Mouse (Mus musculus) midbrain, embryonic 16.5 days (tissue): ENCODE measurements at regions not wholly inside any gene's neighbourhood (a gene's known extent, or its start where the extent isn't known, plus 50 kb on each side); places are given as distances from the start of the nearest gene placed in this dataset.

Experiments used
- ATAC-seq: fragments of 200-750 bp; cut with Nextera tagmentation; 2 replicates; pipeline ENCODE4 v1.8.0; 2017; ENCODE audit warnings: moderate TSS enrichment
- H3K27ac ChIP-seq: fragments of 300-500 bp; sonication (generic); 2 replicates; pipeline ENCODE4 v1.5.1; 2014; ENCODE audit warnings: mild to moderate bottlenecking, low read length, mixed read lengths
- H3K27me3 ChIP-seq: fragments of 300-500 bp; sonication (generic); 2 replicates; pipeline ENCODE4 v1.6.1; 2014; ENCODE audit warnings: low read depth, low read length, mixed read lengths; ENCODE audit not compliant: control insufficient read depth, insufficient read depth
- H3K36me3 ChIP-seq: fragments of 300-500 bp; sonication (generic); 2 replicates; pipeline ENCODE4 v1.6.1; 2014; ENCODE audit warnings: mild to moderate bottlenecking, low read length, moderate library complexity, mixed read lengths; ENCODE audit not compliant: control insufficient read depth, insufficient read depth
- H3K4me1 ChIP-seq: fragments of 300-500 bp; sonication (generic); 2 replicates; pipeline ENCODE4 v1.6.1; 2014; ENCODE audit warnings: mild to moderate bottlenecking, low read length, mixed read lengths; ENCODE audit not compliant: control insufficient read depth, insufficient read depth
- H3K4me2 ChIP-seq: fragments of 300-500 bp; sonication (generic); 2 replicates; pipeline ENCODE4 v1.6.1; 2014; ENCODE audit warnings: mild to moderate bottlenecking, low read length, mixed read lengths
- H3K4me3 ChIP-seq: fragments of 300-500 bp; sonication (generic); 2 replicates; pipeline ENCODE4 v1.5.1; 2014; ENCODE audit warnings: low read depth, mild to moderate bottlenecking, low read length, moderate library complexity, mixed read lengths
- H3K9ac ChIP-seq: fragments of 300-500 bp; sonication (generic); 2 replicates; pipeline ENCODE4 v1.6.1; 2014; ENCODE audit warnings: low read depth, low read length, mixed read lengths
- H3K9me3 ChIP-seq: fragments of 300-500 bp; sonication (generic); replicated peaks from 2 replicates; pipeline ENCODE4 v1.6.1; 2014; ENCODE audit warnings: mild to moderate bottlenecking, low read length, mixed read lengths; ENCODE audit not compliant: control insufficient read depth, poor library complexity, severe bottlenecking
- WGBS: fragments of 180-500 bp; shearing (Covaris S2); extraction: QIAGEN DNeasy Blood & Tissue Kit; methylation state at CpG from one replicate; pipeline ENCODE4 v1.1.7; 2014; 5-methylcytosine and 5-hydroxymethylcytosine counted together

- 65% methylated on average over 6 of the region's 6 CpGs for WGBS
- no peak overlapping the region for H3K9ac ChIP-seq
- no peaks in the 10 kb centered on the region for H3K36me3 ChIP-seq
These were observed 177.2 kb downstream of the Plod2 start for GRCm38 (mm10) chr9:92719251-92719650.

GRCm38 (mm10) chr9:92728864-92729263 lies 186.8 kb downstream of the Plod2 start:
- H3K27ac ChIP-seq, result no peak overlapping the region
- no peak overlapping the region for H3K4me2 ChIP-seq
- no peaks in the 10 kb centered on the region for H3K27me3 ChIP-seq
- H3K9ac ChIP-seq, result no peak overlapping the region
- H3K4me1 ChIP-seq, result no peaks in the 10 kb centered on the region
- ATAC-seq, result no peak
- no peak overlapping the region for H3K4me3 ChIP-seq
- H3K9me3 ChIP-seq, result no peaks in the 10 kb centered on the region
- H3K36me3 ChIP-seq, result no peaks in the 10 kb centered on the region
- WGBS, result 88% methylated on average over 1 of the region's 1 CpGs

More at GRCm38 (mm10) chr9:92719251-92719650, 177.2 kb downstream of the Plod2 start:
- Histone ChIP-seq H3K4me2 (no peak overlapping the region), H3K4me1 (peaks cover 6% of the 10 kb centered on the region; the same call in 1 of the 2 replicates), H3K27ac (no peak overlapping the region), H3K9me3 (no peaks in the 10 kb centered on the region), H3K4me3 (no peak overlapping the region), H3K27me3 (no peaks in the 10 kb centered on the region)
- no peak for ATAC-seq

GRCm38 (mm10) chr9:92731396-92731795 lies 189.4 kb downstream of the Plod2 start:
- H3K4me2 ChIP-seq, result no peak overlapping the region
- no peaks in the 10 kb centered on the region for H3K4me1 ChIP-seq
- ATAC-seq, result no peak
- H3K27me3 ChIP-seq, result no peaks in the 10 kb centered on the region
- H3K9me3 ChIP-seq, result no peaks in the 10 kb centered on the region
- no peak overlapping the region for H3K27ac ChIP-seq
- H3K4me3 ChIP-seq, result no peak overlapping the region
- no peak overlapping the region for H3K9ac ChIP-seq
- H3K36me3 ChIP-seq, result no peaks in the 10 kb centered on the region
- WGBS, result 68% methylated on average over 3 of the region's 3 CpGs

- no peak overlapping the region for H3K9ac ChIP-seq
- no peak overlapping the region for H3K4me3 ChIP-seq
- no peak overlapping the region for H3K27ac ChIP-seq
- no peaks in the 10 kb centered on the region for H3K9me3 ChIP-seq
- ATAC-seq, result no peak
- no peaks in the 10 kb centered on the region for H3K36me3 ChIP-seq
- H3K4me1 ChIP-seq, result no peaks in the 10 kb centered on the region
- no peak overlapping the region for H3K4me2 ChIP-seq
- H3K27me3 ChIP-seq, result no peaks in the 10 kb centered on the region
These were observed 225.5 kb downstream of the Plod2 start for GRCm38 (mm10) chr9:92767532-92767931.

- Histone ChIP-seq H3K27ac (no peak overlapping the region), H3K4me2 (no peak overlapping the region), H3K9me3 (no peaks in the 10 kb centered on the region), H3K4me1 (no peaks in the 10 kb centered on the region), H3K36me3 (no peaks in the 10 kb centered on the region), H3K9ac (no peak overlapping the region), H3K4me3 (no peak overlapping the region), H3K27me3 (no peaks in the 10 kb centered on the region)
- ATAC-seq, result no peak
- 82% methylated on average over 3 of the region's 3 CpGs for WGBS
These were observed 226.4 kb downstream of the Plod2 start for GRCm38 (mm10) chr9:92768432-92768831.

GRCm38 (mm10) chr9:92769528-92769927 lies 227.5 kb downstream of the Plod2 start:
- no peaks in the 10 kb centered on the region for H3K4me1 ChIP-seq
- no peaks in the 10 kb centered on the region for H3K36me3 ChIP-seq
- no peaks in the 10 kb centered on the region for H3K9me3 ChIP-seq
- no peak overlapping the region for H3K27ac ChIP-seq
- WGBS, result 56% methylated on average over 2 of the region's 2 CpGs
- no peak overlapping the region for H3K9ac ChIP-seq
- H3K4me2 ChIP-seq, result no peak overlapping the region
- no peak overlapping the region for H3K4me3 ChIP-seq
- no peak for ATAC-seq
- no peaks in the 10 kb centered on the region for H3K27me3 ChIP-seq

GRCm38 (mm10) chr9:92771002-92771401 lies 229.0 kb downstream of the Plod2 start:
- no peak overlapping the region for H3K4me3 ChIP-seq
- H3K4me1 ChIP-seq, result no peaks in the 10 kb centered on the region
- WGBS, result 75% methylated on average over 2 of the region's 2 CpGs
- H3K4me2 ChIP-seq, result no peak overlapping the region
- H3K9me3 ChIP-seq, result no peaks in the 10 kb centered on the region
- H3K27me3 ChIP-seq, result no peaks in the 10 kb centered on the region
- H3K27ac ChIP-seq, result no peak overlapping the region
- H3K9ac ChIP-seq, result no peak overlapping the region
- no peak for ATAC-seq
- no peaks in the 10 kb centered on the region for H3K36me3 ChIP-seq

GRCm38 (mm10) chr9:92771716-92772115 lies 229.7 kb downstream of the Plod2 start:
- H3K9ac ChIP-seq, result no peak overlapping the region
- no peak overlapping the region for H3K27ac ChIP-seq
- ATAC-seq, result no peak
- H3K4me3 ChIP-seq, result no peak overlapping the region
- no peaks in the 10 kb centered on the region for H3K27me3 ChIP-seq
- WGBS, result 84% methylated on average over 3 of the region's 3 CpGs
- no peaks in the 10 kb centered on the region for H3K4me1 ChIP-seq
- no peaks in the 10 kb centered on the region for H3K36me3 ChIP-seq
- H3K9me3 ChIP-seq, result no peaks in the 10 kb centered on the region
- H3K4me2 ChIP-seq, result no peak overlapping the region

- no peaks in the 10 kb centered on the region for H3K4me1 ChIP-seq
- no peak overlapping the region for H3K9ac ChIP-seq
- H3K27ac ChIP-seq, result no peak overlapping the region
- no peaks in the 10 kb centered on the region for H3K27me3 ChIP-seq
- H3K4me2 ChIP-seq, result no peak overlapping the region
- no peak overlapping the region for H3K4me3 ChIP-seq
- H3K36me3 ChIP-seq, result no peaks in the 10 kb centered on the region
- no peaks in the 10 kb centered on the region for H3K9me3 ChIP-seq
- no peak for ATAC-seq
These were observed 241.0 kb downstream of the Plod2 start for GRCm38 (mm10) chr9:92782922-92783454.
